Mouse (Mus musculus): ENCODE results near the gene Zar1l.

DNA sequence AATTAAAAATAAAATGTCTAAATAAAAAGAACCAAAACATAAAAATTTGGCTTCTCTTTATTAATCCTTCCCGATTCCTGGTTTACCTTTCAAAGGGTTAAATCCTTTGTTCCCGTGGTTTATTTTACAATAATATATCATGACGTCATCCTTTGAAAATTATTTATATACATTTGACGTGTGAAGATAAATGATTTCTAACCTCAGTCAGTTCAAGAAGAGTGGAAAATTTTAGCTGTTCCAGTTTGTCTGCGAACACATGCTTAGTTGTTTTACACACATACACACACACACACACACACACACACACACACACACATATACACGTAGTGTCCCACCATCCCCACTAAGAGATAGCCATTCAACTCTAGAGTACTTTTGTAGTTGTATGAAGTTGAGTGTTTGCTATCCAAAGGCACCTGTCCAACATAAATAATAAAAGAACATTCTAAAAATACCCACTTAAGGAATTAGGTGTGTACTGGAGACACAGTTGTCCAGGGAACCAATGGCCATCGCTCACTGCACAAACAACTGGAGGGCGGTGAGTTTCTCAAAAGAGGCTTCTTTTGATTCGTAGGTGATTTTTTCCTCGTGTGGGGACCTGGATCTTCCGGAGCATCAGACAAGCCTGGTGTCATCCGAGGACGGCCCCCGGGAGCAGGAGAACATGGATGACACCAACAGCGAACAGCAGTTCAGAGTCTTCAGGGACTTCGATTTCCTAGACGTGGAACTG lies 60.6 kb downstream of the Zar1l start:
- no peak for TF ChIP-seq RCOR1 (conservative IDR thresholded peaks at IDR 0.05; ENCODE audit: low read depth, low read length)
- TF ChIP-seq MEF2A (IDR thresholded peaks at IDR 0.05; ENCODE audit: borderline replicate concordance, low read depth, low read length): no peak
- no peak for TF ChIP-seq CTCF (conservative IDR thresholded peaks at IDR 0.05 in 1 of 2, IDR thresholded peaks at IDR 0.05 in 1 of 2; ENCODE audit: low read depth in 2 of 2, low read length in 2 of 2)
- TF ChIP-seq MXI1 (IDR thresholded peaks at IDR 0.05; ENCODE audit: low read depth, low read length): no peak

Data from CH12.LX (cell line).